Mouse (Mus musculus) gastrocnemius, postnatal 4 days (tissue): ENCODE measurements around the gene Prr18. TPM values are rescaled to one million over a fixed set of nuclear protein-coding genes. Genes with fewer than 3 reads are reported as not detected.
A peak's percentile ranks its signal among the peaks of the same experiment; 100 is the strongest.

Experiments used
- DNase-seq, 2 experiments: peaks; one replicate each; pipeline ENCODE4 v3.0.0; 2021 to 2022; ENCODE audit warnings: low spot score in 2 of 2, mixed read lengths in 2 of 2
- total RNA-seq, 2 experiments: library from RNA; stranded (reverse); gene quantifications; 2 replicates each; pipeline ENCODE4 v1.2.3; 2021

Prr18 gene
- total RNA-seq, 2 experiments from 2014 or later = 0.12 to 0.18 TPM

DNA sequence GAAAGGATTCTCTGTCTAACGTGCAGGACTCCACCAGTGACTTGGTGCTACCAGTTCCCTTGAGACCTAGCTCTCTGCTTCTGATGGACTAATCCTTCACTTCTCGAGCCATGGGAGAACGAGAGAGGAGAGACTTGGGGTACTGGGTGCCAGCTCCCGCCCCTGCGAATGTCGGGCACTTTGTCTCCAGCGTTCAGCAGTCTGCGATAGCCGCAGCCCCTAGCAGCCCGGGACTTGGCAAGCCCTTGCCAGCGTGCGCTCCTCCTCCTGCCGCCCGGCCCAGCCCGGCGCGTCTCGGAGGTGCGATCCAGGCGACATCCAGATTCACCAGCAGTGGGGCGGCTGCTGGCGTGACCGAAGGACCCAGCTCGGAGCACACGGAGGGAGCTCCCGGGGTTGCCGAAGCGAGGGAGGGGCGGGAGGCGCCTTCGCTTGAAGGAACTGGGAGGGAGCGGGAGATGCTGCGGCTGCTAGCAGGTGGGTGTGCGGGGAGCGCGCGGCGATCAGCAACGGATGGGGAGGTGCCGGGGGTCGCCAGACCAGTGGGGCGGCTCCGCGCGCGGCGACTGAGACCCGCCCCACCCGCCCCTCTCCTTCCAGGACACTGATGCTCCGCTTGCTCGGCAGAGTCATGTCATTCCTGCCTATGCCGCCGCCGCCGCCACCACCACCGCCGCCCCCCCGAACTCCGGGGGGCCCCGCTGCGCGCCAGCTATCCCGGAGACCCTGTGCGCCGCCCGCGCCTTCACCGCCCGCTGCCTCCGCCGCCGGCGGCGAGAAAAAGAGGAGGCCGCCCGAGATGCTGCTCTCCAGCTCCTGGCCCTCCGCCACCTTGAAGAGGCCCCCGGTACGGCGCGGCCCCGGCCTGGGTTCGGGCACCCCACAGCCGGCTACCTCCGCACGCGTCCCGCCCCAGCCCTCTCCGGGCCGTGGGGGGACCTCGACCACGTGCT, 3.4 kb downstream of the Prr18 start:
- peak in 1 of 2 experiments; percentile 31 for DNase-seq

DNA sequence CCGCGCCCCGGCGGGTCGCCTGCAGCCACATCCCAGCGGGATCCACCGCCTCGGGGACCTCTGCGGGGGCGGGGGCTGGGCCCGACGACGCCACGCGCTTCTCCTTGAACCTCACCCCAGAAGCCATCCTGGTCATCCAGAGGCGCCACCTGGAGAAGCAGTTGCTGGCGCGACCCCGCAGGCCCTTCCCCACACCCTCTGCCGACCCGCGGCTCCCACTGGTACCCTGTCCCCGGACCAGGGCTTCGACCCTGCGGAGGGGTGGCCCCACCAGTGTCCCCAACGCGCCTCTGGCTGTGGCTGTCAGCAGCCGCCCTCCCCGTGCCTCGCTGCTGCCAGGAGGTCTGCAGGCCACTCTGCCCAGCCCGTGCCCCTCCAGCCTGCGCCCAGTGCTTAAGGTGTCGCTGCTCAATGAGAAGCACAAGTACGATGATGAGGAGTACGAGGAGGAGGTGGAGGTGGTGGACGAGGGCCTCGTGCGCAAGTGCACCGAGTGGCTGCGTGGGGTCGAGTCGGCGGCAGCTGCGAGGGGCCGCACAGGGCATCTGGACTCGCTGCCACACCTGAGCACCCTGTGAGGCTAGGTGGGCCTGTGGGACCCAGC, 4.2 kb downstream of the Prr18 start:
- DNase-seq = no peak

DNA sequence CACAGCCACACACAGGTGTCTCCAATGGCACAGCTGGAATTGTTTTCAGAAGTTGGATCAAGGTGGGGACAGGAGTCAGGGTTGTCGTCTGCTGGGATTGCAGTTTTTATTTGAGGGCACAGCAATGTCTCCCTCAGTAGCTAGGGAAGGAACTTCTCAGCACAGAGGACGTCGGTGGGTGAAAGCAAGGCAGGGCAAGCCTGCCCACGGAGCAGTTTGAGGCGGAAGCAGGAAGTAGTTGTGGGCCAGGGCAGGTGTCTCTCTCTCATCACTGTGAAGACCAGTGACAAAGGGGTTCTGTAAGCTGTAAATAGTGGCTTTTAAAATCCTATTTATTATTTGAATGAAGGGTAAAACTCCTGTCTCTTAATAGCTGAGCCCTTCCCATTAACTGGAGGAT, 5.4 kb downstream of the Prr18 start:
- DNase-seq = no peak

DNA sequence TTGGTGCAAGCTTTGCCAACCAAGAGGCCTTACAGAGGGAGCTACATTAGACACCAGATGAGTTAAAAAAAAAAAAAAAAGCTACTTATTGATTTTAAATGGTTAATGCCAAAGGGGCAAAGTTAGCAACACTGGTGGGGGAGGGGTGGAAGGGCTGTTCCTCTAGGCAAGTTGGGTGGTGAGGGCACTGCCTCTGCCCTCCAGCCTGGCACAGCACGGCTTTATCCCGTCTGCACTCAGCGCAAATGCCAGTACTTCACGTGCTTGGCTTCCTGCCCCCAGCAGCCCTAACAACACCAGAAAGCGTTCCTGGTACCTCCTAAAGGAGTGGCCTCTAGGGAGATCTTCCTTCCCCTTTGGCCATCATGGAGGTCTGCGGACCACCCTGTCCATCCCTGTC, 6.2 kb downstream of the Prr18 start:
- no peak for DNase-seq

DNA sequence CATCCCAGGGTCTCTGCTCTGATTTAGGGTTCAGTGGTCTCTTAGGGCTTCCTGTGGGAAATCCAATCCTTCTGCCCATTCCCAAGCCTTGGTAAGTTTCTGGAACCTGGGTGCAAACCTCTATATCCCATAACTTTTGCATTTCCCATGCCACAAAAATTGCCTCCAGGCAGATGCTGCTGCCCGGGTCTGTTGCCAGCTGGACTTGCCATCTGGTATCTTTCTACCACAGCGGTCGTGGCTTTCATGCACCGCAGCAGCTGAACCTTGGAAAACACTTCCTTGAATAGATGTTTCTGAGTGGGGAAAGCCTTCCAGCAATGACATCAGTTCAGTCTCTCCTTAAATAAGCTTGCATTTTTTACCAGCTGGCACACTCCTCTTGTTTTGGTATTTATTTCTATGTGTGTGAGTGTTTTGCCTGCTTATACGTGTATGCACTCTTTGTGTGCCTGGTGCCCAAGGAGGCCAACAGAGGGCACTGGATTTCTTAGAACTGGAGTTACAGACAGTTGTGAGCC, 10.6 kb downstream of the Prr18 start:
- no peak for DNase-seq

DNA sequence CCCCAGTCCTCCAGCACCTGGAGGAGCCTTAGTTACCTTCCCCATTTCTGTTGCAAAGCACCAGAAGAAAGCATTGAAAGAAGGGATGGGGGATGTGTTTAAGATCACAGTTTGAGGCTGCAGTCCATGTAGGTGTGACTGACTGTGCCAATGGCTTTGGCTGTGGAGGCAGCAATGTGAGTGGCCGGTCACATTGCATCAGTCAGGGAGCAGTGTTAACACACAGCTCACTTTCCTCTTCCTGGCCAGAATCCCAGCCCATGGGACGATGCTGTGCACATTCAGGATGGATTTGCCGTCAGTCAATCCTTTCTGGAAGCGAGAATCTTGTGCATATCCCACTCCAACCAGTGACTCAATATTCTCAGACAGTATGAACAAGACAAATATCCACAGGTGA, 11.7 kb downstream of the Prr18 start:
- no peak for DNase-seq

DNA sequence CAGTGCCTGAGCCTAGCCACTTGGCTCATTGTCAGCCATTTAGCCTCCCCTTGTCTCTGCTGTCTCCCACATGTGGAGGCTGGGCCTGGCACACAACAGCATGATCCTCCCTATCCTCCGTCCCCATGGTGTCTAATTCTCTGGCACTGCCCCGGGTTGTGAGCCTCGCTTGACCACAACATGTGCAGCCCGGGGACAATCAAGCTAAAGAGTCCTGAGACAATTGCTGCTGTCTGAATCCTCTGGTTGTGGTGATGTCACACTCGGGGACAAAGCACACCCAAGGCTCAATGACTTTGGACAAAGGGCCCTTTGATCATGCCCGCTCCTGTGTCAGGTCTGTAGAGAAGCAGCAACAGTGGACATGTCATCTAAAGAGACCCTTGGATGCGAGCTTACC, 13.8 kb downstream of the Prr18 start:
- DNase-seq = no peak

DNA sequence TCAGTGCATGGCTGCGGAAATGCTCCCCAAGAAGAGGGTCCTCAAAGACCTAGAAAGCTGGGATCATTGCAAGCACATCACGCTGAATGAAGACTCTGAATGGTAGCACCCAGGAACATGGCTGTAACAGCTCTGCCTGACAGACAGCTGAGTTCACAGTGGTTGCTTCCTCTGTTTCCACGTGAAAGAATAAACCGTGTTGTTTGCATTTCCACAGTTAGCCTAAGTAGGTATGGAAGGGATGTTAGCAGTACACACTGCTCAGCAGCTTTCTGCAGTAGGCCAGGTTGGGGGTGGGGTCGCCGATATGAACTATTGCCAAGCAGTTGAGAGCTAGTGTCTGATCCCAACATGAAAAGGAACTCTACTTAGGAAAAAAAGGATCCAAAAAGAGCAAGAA, 18.4 kb downstream of the Prr18 start, which contains the start of gene T2:
T2 (plus strand) TSS at position 301 of the 400 bp plus-strand sequence.
- no peak for DNase-seq

DNA sequence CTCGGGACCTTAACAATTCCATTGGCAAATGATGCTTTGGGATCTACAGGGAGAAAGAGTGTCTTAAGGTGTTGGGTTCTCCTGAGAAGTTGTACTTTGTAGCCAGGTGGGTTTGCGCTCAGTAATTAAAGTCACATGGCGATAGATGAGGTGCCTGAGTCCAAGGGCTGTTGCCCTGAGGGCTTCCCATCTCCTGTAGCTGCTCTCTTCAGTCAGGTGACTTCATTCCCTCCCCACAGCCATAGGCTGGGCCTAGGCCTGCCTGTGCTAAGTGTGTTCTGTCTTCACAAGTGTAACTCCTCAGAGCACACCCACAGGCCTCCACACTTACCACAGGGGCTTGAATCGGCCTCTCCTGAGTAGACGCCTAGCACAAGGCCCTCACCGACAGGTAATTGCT, 20.2 kb downstream of the Prr18 start:
- no peak for DNase-seq

DNA sequence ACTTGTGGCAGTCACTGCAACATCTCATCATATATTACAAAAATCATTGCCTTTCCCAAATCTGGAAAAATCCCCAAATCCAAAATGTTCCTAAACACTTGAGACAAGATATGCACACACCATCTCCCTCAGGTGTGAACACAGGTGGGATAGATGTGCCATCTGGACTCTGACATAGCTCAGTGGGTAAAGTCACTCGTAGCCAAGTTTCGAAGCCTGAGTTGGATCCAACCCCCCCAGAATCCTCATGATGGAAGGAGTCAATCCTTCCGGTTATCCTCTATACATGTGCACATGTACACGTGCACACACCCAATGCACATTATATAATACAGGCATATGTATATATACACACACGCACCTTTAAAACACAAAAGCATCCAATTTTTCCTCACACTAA, 23.6 kb downstream of the Prr18 start:
- DNase-seq = no peak

DNA sequence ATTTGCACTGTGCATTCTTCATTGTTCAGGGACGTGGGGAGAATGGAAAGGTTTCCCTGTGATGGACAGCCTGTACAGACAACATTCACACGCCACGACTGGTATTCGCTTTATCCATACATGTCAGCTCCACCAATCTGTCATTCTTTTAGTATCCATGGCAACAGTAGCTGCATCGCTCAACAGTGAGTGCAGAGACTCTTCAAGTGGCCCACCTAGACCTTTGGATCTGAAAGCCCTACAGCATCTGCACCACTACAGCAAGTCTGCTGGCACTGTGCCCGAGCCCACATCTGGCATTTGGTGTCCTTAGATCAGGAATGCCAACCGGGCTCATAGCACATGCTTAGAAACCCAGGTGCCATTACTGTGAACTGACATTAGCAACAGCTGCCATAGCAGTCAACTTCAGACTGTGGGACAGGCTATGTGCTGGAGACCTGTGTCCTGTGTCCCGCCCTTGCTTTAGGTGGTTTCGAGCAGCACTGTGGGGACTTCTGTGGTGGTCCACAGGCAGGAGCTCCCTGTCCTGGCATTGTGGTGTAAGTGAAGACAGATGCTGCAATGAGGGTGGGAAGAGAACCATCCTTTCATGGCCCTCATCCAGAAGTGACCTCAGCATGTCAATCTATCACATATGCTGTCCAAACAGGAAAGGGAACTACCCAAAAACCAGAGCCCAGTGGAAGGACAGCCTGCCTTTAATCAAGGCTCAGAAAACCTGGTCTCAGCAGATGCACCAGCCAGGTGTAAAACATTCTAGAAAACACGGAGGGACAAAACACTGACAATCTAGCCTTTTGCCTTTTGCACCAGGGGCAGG, 24.2 kb downstream of the Prr18 start:
- DNase-seq = no peak

DNA sequence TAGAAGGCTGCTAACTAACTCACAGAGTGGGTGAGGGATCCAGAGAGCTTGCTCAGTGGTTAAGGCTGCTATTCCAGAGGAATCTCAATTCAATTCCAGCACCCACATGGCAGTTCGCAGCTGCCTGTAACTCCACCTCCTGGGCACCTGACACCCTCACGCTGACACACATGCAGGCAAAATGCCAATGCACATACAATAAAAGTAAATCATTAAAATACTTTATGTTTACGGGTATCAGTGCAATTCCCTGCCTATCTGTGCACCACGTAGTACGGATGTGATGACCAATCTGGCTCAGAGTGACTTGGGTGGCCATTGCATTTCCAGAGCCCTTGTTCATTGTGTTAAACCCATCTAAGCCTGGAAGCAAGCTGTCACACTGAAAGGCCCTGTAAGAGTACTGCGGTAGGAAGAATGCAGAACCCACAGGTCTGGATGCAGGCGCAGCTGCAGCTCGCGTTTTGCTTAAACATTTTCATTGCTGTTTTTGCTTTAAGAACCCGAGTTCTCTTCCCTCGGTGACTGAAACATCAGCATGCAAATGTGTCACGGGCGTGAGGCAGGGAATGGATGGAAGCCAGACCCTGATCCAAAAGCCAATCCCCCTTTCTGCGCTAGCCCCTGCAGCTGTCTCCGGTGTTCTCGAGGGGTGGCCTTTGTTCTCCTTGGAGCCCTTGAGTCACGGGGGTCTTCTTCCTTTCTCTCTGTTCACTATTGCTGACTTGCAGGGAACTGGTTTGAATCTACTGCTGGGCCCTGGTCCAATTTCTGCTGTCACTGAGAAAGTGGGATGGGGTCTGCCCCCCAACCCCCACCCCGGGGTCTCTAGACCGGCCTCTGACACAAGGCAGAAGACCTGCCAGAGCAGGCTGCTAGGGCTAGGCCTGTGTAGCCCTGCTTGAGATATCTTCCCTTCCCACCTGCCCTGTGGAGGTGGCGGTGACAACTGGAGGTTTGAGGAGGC, 30.5 kb downstream of the Prr18 start:
- DNase-seq = no peak

DNA sequence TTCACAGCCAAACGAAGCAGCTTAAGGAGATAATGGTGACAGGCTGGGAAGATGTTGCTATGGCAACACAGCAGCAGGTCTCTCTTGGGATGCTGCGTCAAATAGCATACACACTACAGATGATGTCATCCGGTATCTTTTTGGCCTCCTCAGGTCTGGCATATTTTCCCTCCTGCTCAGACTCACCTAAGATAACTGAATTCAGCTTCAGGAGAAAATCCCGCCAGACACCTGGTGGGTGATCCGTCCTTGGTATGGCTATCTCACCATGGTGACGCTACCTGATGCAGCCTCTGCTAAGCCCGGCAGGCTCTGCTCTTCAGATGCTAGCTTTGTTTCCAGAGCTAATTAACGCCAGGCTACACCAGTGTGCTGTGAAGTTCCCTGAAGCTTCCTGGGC, 31.3 kb downstream of the Prr18 start:
- DNase-seq = no peak

DNA sequence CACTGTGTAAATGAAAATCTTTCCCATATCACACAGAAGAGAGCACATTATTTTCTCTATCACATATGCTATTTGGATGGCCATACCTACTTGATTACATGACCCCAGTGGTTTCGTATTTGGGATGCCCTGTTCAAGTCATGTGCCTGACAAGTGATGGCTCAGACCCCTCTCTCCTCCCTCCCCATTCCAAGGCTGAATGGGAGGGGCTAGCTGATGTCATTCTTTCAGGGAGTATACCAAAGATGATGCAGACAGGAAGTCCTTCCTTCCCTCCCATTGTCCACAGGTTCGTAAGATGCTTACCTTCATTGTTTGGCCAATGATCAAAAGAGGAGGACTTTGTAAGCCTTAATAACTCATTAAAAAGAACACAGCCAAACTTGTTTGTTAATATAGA, 31.9 kb downstream of the Prr18 start:
- DNase-seq = no peak

DNA sequence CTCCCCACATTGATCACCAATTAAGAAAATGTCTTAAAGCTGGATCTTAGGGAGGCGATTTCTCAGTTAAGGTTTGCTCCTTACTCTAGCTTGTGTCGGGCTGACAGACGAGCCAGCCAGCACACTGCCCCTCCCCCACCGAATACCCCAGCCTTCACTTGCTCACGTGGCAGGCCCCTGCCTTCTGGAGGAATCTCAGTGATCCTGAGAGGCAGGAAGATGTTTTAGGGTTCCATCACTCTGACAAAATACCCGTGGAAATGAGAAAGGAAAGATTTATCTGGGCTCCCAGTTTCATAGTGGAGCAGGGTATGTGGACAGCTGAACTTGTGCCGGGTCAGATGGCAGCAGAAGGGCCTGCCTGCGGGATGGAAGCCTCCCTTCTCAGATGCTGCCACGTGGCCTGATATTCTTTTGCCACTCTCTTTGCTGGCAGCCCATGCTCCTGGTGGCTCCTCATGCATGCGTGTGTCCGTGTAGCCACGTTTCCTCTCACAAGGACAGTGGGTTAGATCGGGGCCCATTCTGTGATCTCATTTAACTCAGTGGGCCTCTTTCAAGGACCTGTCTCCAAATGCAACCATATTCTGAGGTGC, 33.5 kb downstream of the Prr18 start:
- DNase-seq = no peak

DNA sequence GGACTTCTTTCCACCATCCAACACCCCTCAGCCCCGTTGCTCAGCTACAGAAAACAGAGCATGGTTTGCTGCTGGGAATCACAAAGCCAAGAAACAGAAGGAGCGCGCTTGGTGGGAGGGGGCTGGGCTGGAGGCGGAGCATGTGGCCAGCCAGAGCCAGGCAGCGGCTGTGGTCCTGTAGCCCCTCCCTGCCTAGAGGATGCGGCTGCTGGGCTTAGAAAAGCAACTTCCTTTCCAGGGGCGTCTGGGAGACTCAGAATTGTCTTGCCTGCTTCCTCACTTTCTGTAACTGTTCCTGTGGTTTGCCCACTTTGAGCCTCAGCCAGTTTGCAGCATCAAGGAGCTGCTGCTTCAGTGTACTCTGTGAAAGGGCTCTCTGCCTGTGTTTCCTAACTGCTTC, 34.6 kb downstream of the Prr18 start:
- DNase-seq = peak; percentile 31 to 68

DNA sequence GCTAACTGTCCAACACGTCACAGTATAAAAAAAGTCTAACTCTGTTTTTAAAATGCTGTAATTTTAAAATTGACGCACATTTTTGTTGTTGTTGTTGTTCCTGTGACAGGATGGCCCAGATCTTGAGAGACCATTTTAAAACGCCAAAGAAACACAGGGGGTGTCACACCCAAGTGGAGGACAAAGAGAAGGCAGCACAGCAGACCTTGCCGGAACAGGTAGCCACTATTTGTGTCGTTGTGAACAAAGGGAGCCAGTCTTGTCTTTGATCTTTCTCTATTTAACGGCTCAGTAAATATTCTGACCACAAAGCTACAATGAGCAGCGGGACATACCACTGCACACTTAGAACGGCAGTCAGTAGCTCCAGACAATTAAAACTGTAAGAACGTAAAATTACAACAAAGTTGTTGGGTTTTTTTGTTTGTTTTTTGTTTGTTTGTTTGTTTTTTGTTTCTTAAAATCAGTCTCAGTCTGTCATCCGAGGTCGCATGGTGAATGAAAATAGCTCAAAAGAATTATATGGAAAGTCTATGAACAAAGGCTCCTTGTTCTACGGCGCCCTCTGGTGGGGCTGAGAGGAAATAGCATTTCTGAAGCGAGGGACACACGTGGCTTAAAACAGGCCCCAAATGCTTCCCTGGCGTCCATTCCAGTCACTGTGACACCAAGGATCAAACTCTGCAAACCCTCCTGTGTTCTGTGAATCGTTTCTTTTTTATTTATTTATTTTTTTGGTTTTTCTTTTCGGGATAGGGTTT, 35.2 kb downstream of the Prr18 start:
- peak; percentile 64 to 74 for DNase-seq

DNA sequence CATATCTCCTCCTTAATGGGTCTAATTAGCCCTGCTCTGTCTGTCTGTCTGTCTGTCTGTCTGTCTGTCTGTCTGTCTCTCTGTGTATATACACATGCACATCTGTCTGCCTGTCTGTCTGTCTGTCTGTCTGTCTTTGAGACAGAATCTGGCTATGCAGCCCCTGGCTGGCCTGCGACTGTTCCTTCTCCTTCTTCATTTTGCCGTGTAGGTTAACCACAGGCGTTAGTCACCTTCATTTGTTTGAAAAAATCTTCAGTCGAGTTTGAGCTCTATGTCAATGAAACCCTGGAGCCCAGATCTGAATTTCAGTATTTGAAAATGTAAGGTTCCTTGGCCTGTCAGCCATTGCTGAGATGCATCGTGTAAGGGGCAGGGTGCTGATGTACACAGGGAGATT, 40.0 kb downstream of the Prr18 start:
- DNase-seq = no peak

DNA sequence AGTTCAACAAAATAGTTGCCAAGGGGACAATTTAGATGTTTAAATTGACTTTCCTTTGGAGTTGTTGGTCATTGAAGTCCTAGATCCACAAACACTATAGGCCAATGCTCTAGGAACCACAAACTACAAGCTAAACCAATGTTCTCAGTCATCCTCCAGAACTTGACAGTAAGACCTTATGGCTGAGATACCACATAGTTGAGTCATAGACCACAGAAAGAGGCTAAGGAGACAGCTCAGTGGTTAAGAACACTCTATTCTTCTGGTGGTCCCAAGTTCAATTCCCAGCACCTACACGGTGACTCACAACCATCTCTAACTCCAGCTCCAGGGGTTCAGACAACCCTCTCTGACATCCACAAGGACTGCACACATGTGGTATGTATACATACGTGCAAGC, 48.2 kb downstream of the Prr18 start:
- DNase-seq = no peak
